Mouse (Mus musculus): ENCODE results near the gene Unc5c. TPM values are rescaled to one million over a fixed set of nuclear protein-coding genes. Genes with fewer than 3 reads are reported as not detected.

The Unc5c gene
- total RNA-seq, 2 experiments from 2014 or later = 29.9 to 30.9 TPM

DNA sequence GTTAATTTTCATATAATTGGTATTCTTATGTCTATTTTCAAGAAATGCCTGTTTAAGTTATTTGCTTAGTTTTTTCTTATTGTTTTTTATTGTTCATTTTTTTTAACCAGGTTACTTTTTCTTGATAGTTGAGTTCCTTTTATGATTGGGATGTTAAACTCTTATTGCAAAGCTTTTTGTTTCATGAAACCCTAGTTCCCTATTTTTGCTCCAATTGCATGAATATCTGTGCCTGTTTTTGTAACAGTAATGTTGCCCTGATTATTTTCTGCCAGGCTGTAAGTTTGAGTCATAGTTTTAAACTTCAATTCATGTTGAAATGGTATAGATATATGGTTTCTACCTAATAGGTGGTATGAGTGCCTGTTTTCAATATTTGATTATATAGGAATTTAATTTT, 234.2 kb downstream of the Unc5c start:
- DNase-seq (ENCODE audit: low spot score in 2 of 2) = no peak

DNA sequence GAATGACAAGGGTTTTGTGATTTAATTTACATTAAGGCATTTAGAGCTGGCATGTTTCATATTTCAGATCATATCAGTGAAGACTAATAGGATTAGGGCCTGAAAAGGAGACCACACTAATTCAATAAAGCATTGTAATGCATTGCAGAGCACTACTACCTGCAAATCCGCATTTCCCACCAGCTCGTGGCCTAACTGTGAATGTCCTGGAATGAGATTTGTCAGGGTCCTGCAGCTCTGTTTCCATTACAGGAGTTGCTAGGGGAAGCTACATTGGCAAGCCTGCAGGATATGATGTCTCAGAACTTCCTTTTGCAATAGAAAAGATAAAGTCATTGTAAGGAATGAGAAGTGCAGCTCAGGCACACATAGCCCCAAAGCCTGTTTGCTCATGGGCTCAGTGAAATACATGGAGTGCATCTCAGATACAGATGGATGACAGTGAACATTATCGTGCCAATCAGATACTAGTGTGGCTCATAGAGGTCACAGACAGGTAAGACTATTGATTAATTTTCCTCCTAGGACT, 236.4 kb downstream of the Unc5c start:
- DNase-seq (ENCODE audit: low spot score in 2 of 2) = no peak

DNA sequence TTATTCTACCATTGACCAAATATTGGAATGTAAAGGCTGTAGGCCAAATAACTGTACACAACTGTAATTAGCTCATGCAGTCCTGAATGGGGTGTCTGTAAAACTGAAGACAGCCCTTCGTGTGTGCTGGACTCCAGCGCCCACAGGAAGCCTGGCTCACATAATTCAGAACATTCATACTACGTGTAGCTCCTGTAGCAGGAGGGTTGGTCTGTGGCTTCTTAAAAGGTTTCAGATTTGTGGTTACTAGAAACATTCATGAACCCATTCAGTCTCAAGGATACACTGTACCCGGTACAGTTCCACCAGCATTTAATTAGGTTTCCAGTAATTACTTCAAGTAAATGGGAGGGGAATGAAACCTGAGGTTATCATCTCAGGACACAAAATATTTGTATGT, 246.6 kb downstream of the Unc5c start:
- DNase-seq (ENCODE audit: low spot score in 2 of 2) = no peak

DNA sequence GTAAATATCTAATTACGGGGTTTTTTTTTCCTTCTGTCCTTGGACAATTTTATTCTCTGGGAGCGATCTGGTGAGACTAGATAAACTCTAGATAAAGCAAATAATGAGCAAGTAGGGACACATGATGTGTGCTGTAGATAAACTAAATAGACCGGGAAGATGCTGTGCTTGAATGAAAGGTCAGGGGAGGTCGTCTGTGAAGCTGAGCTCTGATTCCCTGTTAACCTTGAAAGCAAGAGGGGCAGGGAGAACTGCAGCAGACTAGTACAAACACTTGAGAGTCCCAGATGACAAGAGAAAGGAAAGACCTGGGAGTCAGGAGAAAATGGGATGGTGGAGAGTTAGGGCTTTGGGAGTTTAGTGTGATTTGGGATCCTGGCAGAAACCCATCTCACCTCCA, 251.4 kb downstream of the Unc5c start:
- no peak for DNase-seq (ENCODE audit: low spot score in 2 of 2)

DNA sequence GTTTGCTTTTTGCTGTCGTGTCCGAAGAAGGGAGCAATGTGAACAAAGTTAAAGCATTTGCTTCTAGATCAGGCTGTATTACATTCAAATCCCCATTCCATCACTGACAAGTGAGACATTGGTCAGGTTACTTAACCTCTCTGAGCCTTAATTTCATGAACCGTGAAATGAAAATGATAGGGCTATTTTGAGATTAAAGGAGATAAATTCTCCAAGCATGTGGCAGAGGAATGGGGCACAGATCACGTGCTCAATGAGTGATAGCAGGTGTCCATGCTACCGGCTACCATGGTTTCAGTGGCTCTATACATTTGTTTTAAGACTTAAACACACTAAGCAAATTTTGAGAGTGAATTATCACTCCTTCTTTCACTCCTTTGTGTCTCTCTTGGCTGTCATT, 254.0 kb downstream of the Unc5c start:
- no peak for DNase-seq (ENCODE audit: low spot score in 2 of 2)

DNA sequence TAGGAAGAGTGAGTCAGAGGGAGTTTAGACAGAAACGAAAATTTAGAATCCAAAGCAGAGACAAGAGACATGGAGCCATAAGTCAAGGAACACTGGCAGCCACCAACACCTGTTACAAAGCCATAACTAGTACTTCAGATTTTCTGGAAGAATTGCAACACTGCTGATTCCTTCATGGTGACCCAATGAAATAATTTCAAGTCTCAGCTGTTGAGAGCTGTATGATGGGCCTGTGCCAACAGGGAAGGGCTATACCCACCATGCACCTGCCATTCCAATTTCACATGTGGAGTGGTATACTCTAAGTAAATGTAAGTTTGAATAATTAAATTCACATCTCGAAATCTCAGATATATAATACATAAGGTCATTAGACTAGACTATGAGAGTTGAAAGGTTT, 259.5 kb downstream of the Unc5c start:
- no peak for DNase-seq (ENCODE audit: low spot score in 2 of 2)

DNA sequence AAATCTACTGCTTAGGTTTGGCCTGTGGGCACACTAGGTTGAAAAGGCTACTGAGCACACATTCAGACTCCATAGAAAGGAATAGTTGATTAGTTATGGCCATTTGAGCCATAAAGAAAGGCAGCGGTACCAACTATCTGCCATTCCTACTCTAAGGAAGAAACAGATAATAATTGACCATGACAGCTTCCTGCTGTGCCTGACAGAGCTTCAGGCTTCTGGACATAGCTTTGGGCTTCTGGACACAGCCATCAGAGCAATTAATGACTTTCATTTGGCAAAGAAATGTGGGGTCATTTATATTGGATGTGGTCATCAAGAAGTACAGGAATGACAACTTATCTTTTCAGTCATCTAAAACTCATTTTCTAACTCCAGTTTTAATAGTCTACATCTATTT, 260.4 kb downstream of the Unc5c start:
- no peak for DNase-seq (ENCODE audit: low spot score in 2 of 2)

DNA sequence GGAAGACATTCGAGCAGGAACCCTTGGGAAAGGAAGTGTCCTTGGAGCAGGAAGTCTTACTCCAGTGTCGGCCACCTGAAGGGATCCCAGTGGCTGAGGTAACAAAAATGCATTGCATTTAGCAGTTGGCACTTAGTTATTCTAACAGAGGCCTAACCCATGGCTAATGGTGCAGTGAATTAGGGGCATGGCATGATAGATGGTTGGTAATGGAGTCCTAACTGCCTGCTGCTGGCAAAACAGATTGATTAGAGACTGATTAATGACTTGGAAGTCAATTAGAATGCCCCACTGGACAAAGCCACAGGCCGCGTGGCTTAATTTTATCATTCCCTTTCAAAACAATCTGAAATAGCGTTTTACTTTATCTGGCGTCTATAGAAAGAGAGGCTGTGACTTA, 268.8 kb downstream of the Unc5c start:
- no peak for DNase-seq (ENCODE audit: low spot score in 2 of 2)

DNA sequence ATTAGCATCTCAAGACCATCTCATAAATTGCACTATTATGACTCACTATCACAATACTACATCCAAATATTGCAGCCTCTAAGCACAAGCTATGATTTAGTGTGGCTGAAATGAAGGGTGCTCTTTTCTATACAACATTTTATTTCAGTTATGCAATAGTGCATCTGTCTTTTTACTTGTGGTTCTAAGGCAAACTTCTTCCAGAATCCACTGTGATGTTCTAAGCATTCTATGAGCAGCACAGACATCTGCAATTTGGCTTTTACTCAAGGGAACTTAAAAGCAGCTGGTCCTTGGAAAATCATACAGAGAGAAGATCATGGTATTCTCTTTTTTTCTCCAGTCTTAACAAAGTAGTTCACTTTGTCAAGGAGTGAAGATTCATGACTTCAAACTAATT, 270.3 kb downstream of the Unc5c start:
- no peak for DNase-seq (ENCODE audit: low spot score in 2 of 2)

DNA sequence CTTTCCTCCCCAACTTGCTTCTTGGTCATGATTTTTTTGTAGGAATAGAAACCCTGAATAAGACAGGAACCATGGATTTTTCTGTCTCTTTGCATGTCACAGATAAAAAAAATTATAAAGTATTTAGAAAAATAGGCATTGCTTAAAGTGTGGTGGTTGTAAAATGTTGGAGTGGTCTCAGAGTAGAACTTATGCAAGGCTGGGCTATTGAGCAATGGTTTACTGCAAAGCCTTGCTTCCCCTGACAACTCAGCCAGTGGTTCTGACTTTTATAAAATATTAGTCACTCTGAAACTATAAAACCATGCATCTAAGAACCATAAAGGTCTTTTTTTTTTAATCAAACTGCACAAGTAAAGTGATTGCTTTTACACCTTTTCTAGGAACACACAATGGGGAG, 280.3 kb downstream of the Unc5c start:
- no peak for DNase-seq (ENCODE audit: low spot score in 2 of 2)

DNA sequence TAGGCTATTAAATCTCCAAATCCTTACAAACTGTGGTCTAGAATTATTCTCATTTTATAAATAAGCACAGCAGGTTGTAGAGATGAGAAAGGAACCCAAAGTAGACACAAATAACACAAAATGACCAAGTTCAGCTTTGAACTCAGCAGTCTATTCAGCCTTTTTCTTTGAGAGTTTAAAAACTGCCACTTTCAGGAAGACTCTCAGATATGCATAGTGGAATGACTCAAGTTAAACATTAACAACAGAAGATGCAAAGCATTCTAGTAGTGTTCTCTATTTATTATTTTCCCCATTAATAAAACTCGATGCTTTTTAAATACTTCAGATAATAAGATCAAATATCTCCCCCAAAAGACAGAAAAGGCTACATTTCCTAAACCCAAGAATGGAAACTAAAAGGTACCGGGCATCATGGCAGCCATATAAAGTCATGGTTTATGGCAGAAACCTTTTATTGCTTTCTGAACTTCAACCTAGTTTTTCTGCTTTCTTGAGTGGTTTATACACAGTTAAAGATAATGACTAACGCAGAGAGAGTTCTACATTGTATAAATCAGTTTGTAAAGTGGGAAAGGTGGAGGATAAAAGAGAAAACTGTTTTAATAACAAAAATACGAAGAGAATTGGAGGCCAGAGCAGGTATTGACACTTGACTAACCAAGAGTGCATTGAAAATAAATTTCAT, 283.8 kb downstream of the Unc5c start:
- DNase-seq (ENCODE audit: low spot score in 2 of 2) = no peak

DNA sequence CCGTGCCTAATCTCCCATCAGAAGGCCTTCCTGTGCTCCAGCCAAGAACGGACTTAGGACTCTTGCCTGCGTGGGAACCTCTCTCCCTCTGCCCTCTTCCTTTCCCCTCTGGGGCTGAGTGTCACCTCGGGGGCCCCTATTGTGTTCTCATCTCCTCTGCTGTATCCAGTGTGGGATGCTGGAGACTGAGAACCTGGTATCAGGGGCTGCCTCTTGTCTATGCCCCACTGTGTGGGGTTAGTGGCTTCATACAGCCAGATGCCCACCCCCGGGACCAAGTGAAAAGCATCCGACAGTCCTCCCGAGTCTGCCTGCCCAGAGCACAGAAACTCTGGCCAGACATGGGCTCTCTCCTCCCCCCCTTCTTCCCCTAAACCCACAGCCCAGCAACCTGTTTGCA, 287.2 kb downstream of the Unc5c start:
- no peak for DNase-seq (ENCODE audit: low spot score in 2 of 2)

DNA sequence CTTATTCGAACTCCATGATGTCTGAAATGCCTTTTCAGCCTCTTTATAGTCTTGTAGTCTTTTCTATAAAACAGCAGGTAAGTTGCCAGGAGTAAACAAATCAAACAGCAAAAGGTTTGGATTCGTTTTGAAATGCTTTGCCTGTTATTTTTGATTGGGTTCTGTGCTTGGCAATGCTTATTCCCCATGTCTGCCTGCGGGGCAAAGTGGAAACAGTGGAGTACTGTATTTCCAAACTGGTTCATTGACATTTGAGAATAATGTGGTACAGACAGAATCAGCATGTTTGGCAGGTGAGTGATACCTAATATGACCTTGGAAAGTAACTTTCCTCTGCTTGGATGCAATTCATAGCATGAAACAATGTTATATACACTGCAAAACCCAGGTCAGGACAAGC, 292.2 kb downstream of the Unc5c start:
- DNase-seq (ENCODE audit: low spot score in 2 of 2) = no peak

DNA sequence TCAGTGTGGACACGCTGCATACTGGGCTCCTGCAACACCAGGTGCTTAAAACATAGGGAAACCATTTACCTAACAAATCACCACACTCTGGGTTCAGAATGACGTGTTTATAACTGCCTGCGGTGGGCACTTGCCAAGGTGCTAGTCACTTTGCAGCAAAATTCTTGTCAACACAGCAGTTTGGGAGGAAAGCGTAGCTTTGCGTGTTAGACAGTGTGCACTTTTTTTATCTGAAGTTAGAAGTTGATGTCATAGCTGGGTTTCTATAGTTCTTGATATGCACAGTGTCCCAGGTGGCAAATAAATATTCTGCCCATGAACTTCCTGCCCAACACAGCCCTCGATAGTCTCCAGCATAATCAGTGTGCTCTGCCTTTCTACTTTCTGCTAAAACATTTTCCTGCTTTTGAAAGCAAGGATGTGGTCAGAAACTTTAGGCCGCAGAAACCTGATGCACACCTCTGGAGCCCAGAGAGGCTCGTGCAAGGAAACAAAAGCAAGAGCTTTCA, 313.4 kb downstream of the Unc5c start:
- peak in 1 of 2 experiments; percentile 12 for DNase-seq (ENCODE audit: low spot score in 2 of 2)

DNA sequence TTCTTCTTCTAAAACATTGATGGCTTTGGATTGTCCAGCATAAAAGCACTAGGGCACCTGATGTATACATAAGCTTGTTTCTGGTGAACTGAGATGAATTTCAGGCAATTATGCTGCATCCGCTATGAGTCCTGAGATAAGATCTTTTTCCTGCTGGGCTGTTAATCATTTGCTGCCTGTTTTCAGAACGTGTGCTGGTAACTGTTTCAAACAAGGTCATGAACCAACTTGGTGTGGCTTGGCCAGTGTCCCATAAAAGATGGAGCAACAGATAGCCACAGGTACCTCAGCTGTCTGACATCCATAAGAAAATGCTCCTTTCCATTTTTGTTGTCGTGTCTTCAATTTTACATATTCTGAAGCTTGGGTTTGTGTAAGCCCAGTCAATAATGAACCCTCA, 314.2 kb downstream of the Unc5c start:
- no peak for DNase-seq (ENCODE audit: low spot score in 2 of 2)

DNA sequence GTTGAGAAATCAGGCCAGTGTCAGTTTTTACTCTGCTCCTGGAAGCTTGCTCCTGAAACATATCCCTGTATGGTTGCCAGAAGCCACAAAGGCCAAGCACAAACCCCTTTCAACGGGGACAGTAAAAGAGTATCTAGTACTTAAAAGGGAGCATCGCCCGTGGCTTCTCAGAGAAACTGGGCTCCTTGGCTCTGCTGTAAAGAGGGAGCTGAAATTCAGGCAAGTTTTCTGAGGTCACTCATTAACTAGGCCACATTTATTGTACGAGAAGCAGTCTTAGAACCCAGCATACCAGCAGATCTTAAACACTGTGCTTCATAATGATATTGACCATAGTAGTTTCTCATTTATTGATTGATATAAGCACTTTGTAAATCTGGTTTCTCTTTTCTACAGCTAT, 317.5 kb downstream of the Unc5c start:
- no peak for DNase-seq (ENCODE audit: low spot score in 2 of 2)

DNA sequence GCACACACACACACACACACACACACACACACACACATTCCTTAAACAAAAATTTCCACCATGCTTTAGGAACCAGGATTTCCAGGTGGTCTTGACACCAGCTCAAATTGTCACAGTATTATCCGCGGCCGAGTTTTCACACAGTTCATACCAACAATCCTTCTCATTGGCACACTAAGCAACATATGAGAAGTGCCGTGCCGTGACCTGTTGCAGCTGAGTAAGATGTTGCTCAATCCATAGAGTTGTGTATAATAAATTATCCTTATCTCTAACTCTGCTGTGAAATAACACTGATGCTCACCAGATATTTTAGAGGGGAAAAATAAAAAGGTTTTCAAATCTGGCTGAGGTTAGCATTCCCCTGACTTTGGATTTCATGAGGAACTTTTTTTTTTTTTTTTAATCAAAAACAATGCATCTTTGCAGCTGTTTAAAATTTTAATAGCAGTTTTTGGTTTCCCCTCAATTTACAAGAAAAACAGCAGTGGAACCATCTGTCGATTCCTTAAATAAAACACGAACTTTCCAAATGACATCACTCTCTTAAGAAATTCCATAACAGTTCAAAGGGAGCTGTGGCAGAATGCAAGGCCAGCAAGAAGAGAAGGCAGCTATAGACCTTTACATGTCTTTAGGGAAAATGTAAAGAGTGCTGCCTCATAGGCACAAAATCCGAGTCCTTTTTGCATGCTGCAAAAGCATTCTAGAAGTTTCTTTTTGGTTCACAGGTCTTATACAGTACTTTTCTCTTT, 326.2 kb downstream of the Unc5c start:
- no peak for DNase-seq (ENCODE audit: low spot score in 2 of 2)

DNA sequence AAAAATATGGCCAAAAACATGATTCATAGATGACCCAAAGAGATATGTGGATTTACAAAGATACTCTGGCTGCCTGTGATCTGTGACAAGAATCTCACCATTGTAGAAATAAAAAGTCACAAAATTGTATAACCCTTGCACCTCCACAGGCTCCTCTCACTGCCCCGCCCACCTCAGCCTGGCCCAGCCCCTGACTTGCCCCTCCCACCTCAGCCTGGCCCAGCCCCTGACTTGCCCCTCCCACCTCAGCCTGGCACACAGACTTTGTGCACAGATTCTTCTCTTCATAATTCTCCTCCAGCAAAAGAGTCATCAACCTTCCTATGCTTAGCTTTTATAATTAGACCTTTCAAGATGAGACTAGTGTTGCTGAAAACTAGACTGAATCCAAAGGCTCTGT, 327.1 kb downstream of the Unc5c start:
- DNase-seq (ENCODE audit: low spot score in 2 of 2) = no peak

DNA sequence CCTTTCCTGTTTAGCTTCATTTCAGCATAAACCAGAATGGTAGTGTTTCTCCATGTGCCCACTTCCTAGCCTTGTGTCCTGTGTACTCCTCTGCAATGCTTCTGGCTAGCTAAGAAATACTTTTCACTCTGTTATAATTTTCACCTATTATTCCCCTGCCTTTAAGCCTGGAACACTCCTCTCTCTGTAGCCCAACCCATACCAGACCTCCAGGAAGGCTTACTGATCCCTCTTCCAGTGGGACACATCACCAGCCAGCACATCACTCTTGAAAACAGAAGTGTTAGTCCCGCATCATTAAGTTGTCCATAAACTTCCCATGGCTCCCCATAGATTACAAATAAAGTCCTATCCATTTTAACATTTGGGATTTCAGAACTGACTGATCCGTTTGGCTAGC, 328.7 kb downstream of the Unc5c start:
- DNase-seq (ENCODE audit: low spot score in 2 of 2) = no peak

DNA sequence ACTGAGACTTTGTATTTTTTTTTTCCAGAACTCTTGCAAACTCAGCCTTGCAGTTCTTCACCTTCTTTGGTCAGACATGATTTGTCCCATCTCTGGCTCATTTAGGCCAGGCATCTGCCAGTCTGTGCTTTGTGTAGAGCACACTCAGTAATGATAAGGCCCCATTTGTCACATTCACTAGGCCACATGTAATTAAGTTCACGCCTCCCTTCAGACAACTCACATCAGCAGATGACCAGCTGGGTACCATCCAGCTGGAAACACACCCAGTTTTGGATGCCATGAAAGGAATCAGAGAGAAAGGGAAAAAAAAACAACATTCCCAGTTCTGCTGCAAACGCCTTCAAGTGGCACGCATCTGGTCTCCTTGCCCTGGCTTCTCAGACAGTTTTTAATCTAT, 329.4 kb downstream of the Unc5c start:
- DNase-seq (ENCODE audit: low spot score in 2 of 2) = no peak

DNA sequence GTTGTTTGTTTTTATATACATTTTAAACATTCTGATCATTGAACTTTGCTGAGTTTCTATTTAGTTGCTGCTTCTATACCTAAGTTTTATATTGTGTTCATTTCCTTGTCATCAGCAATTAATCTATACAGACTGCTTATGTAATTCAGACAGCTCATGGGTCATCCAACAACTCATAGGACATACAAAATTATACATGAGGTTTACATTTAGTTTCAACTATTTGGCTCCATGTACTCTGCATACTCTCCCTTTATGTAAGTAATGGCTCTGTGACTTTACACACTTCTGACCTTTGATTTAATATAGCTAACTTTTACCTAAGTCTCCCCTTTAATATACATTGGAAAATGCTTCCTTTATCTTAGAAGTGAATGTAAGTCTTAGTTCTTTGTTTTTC, 332.4 kb downstream of the Unc5c start:
- no peak for DNase-seq (ENCODE audit: low spot score in 2 of 2)

DNA sequence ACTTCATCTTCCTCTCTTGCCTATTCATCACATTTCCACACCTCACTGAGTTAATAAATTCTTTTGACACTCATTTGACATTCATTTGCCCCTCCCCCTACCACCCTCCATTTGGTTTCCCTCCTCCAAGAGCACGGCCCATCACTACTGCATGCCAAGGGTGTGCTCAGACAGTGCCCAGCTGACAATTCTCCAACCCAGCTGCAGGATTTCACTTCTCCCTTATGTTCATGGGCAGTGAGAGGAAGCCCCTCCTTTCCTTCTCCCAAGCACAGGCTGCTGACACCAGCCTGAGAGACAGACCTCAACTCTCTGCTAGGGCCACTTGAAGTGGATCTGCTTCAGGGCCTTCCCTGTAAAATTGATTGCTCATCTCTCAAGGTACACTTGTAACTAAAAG, 332.8 kb downstream of the Unc5c start:
- no peak for DNase-seq (ENCODE audit: low spot score in 2 of 2)

DNA sequence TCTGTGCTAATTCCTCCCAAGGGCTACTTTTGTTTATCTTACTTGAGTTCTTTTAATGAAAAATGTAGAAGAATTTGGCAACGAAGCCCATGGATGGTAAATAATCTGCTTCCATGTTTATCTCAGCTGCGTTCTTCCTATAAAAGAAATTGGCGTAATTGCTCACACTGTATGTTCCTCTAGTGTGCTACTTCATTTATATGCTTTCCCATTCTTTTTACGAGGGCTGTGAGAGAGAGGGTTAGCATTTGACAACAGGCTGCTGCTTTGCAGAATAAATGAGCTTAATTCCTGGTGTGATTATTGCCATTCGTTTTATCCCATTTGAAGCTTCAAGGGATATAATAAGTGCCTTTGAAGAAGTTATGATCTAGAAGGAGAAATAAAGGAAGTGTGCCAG, 339.1 kb downstream of the Unc5c start:
- no peak for DNase-seq (ENCODE audit: low spot score in 2 of 2)

Data from left cerebral cortex, adult 18-20 months (tissue).